Mouse (Mus musculus) intestine, embryonic 16.5 days (tissue): ENCODE measurements around the gene Ago4. TPM values are rescaled to one million over a fixed set of nuclear protein-coding genes. Genes with fewer than 3 reads are reported as not detected.
"Not testable (repeated sequence)": the region's sequence is repeated elsewhere in the genome, so short reads cannot be mapped to it uniquely, and the experiment has no call there.

Source experiments
- ATAC-seq: fragments of 200-750 bp; cut with Nextera tagmentation; 2 replicates; pipeline ENCODE4 v1.8.0; 2017; ENCODE audit warnings: moderate TSS enrichment, moderate library complexity
- H3K27ac ChIP-seq: fragments of 300-500 bp; sonication (generic); 2 replicates; pipeline ENCODE4 v1.5.1; 2014; ENCODE audit warnings: mild to moderate bottlenecking, low read length
- H3K27me3 ChIP-seq: fragments of 300-500 bp; sonication (generic); replicated peaks from 2 replicates; pipeline ENCODE4 v1.6.1; 2014; ENCODE audit warnings: low read length, control low read depth, mixed read lengths; ENCODE audit not compliant: control insufficient read depth, insufficient read depth
- H3K36me3 ChIP-seq: fragments of 300-500 bp; sonication (generic); 2 replicates; pipeline ENCODE4 v1.6.1; 2014; ENCODE audit warnings: low read length, control low read depth; ENCODE audit not compliant: control insufficient read depth, insufficient read depth
- H3K4me1 ChIP-seq: fragments of 300-500 bp; sonication (generic); 2 replicates; pipeline ENCODE4 v1.6.1; 2014; ENCODE audit warnings: low read length, control low read depth, mixed read lengths; ENCODE audit not compliant: control insufficient read depth, insufficient read depth
- H3K4me2 ChIP-seq: fragments of 300-500 bp; sonication (generic); 2 replicates; pipeline ENCODE4 v1.6.1; 2014; ENCODE audit warnings: low read depth, low read length, control low read depth
- H3K4me3 ChIP-seq: fragments of 300-500 bp; sonication (generic); 2 replicates; pipeline ENCODE4 v1.5.1; 2014; ENCODE audit warnings: mild to moderate bottlenecking, low read length
- H3K9ac ChIP-seq: fragments of 300-500 bp; sonication (generic); 2 replicates; pipeline ENCODE4 v1.6.1; 2014; ENCODE audit warnings: low read depth, low read length
- H3K9me3 ChIP-seq: fragments of 300-500 bp; sonication (generic); 2 replicates; pipeline ENCODE4 v1.6.1; 2016; ENCODE audit warnings: low read length, control low read depth; ENCODE audit not compliant: control insufficient read depth
- WGBS: fragments of 180-500 bp; shearing (Covaris S2); extraction: QIAGEN DNeasy Blood & Tissue Kit; methylation state at CpG from one replicate; pipeline ENCODE4 v1.1.7; 2014; 5-methylcytosine and 5-hydroxymethylcytosine counted together
- polyA plus RNA-seq: library from polyadenylated mRNA; unstranded; fragments of >200 nt; fragmentation: Nextera tagmentation; extraction: Ambion mirVana; gene quantifications from 2 replicates; pipeline ENCODE4 v1.2.1, GENCODE M21; 2015

Gene Ago4
- polyA plus RNA-seq, 1 experiment from 2014 or later: 0.65 TPM

GRCm38 (mm10) chr4:126553685-126554084, 20.4 kb upstream of the Ago4 start:
- Histone ChIP-seq H3K4me3 (no peak overlapping the region), H3K27me3 (no peaks in the 10 kb centered on the region), H3K36me3 (no peaks in the 10 kb centered on the region), H3K9me3 (no peaks in the 10 kb centered on the region), H3K27ac (no peak overlapping the region), H3K4me1 (peaks cover 7% of the 10 kb centered on the region), H3K9ac (no peak overlapping the region), H3K4me2 (no peak overlapping the region)
- WGBS: 79% methylated on average over 1 of the region's 1 CpGs
- ATAC-seq: no peak

GRCm38 (mm10) chr4:126553105-126553504, 19.8 kb upstream of the Ago4 start:
- 58% methylated on average over 8 of the region's 8 CpGs for WGBS
- H3K4me2 ChIP-seq: no peak overlapping the region
- H3K9ac ChIP-seq: no peak overlapping the region
- no peak for ATAC-seq
- no peaks in the 10 kb centered on the region for H3K36me3 ChIP-seq
- peaks cover 7% of the 10 kb centered on the region for H3K4me1 ChIP-seq
- H3K9me3 ChIP-seq: no peaks in the 10 kb centered on the region
- H3K27me3 ChIP-seq: no peaks in the 10 kb centered on the region
- no peak overlapping the region for H3K4me3 ChIP-seq
- H3K27ac ChIP-seq: no peak overlapping the region

GRCm38 (mm10) chr4:126552136-126552535, 18.9 kb upstream of the Ago4 start:
- 80% methylated on average over 7 of the region's 7 CpGs for WGBS
- no peak overlapping the region for H3K4me3 ChIP-seq
- ATAC-seq: no peak

GRCm38 (mm10) chr4:126546183-126546582, 12.9 kb upstream of the Ago4 start:
- H3K27ac ChIP-seq: no peak overlapping the region
- H3K9ac ChIP-seq: no peak overlapping the region
- no peak for ATAC-seq
- H3K27me3 ChIP-seq: no peaks in the 10 kb centered on the region
- no peaks in the 10 kb centered on the region for H3K4me1 ChIP-seq
- 78% methylated on average over 2 of the region's 2 CpGs for WGBS
- H3K9me3 ChIP-seq: no peaks in the 10 kb centered on the region
- H3K4me2 ChIP-seq: no peak overlapping the region
- H3K4me3 ChIP-seq: no peak overlapping the region
- H3K36me3 ChIP-seq: no peaks in the 10 kb centered on the region

More at GRCm38 (mm10) chr4:126552136-126552535, 18.9 kb upstream of the Ago4 start:
- Histone ChIP-seq H3K9ac (no peak overlapping the region), H3K9me3 (no peaks in the 10 kb centered on the region), H3K36me3 (no peaks in the 10 kb centered on the region), H3K27ac (no peak overlapping the region), H3K27me3 (no peaks in the 10 kb centered on the region), H3K4me1 (peaks cover 5% of the 10 kb centered on the region; the same call in 1 of the 2 replicates), H3K4me2 (no peak overlapping the region)

GRCm38 (mm10) chr4:126545703-126546102, 12.4 kb upstream of the Ago4 start:
- Histone ChIP-seq H3K4me2 (no peak overlapping the region), H3K9me3 (no peaks in the 10 kb centered on the region), H3K27me3 (no peaks in the 10 kb centered on the region), H3K9ac (no peak overlapping the region), H3K4me3 (no peak overlapping the region), H3K4me1 (no peaks in the 10 kb centered on the region), H3K36me3 (no peaks in the 10 kb centered on the region), H3K27ac (no peak overlapping the region)
- no peak for ATAC-seq
- WGBS: 69% methylated on average over 7 of the region's 7 CpGs

- Histone ChIP-seq H3K9me3 (no peaks in the 10 kb centered on the region), H3K36me3 (no peaks in the 10 kb centered on the region), H3K4me2 (no peak overlapping the region), H3K4me1 (no peaks in the 10 kb centered on the region), H3K27me3 (no peaks in the 10 kb centered on the region), H3K9ac (no peak overlapping the region), H3K27ac (no peak overlapping the region), H3K4me3 (no peak overlapping the region)
- 73% methylated on average over 1 of the region's 1 CpGs for WGBS
- no peak for ATAC-seq
Measured at GRCm38 (mm10) chr4:126545016-126545415, 11.7 kb upstream of the Ago4 start.

GRCm38 (mm10) chr4:126542838-126543237, 9.6 kb upstream of the Ago4 start:
- H3K27me3 ChIP-seq: no peaks in the 10 kb centered on the region
- no peak for ATAC-seq
- 68% methylated on average over 7 of the region's 7 CpGs for WGBS
- no peaks in the 10 kb centered on the region for H3K9me3 ChIP-seq
- H3K4me3 ChIP-seq: no peak overlapping the region
- no peak overlapping the region for H3K9ac ChIP-seq
- no peak overlapping the region for H3K27ac ChIP-seq
- no peaks in the 10 kb centered on the region for H3K36me3 ChIP-seq
- no peaks in the 10 kb centered on the region for H3K4me1 ChIP-seq
- no peak overlapping the region for H3K4me2 ChIP-seq

- no peak overlapping the region for H3K4me2 ChIP-seq
- 74% methylated on average over 3 of the region's 3 CpGs for WGBS
- no peak overlapping the region for H3K27ac ChIP-seq
- no peaks in the 10 kb centered on the region for H3K36me3 ChIP-seq
- no peak overlapping the region for H3K9ac ChIP-seq
- H3K4me1 ChIP-seq: no peaks in the 10 kb centered on the region
- H3K9me3 ChIP-seq: no peaks in the 10 kb centered on the region
- no peak for ATAC-seq
- no peak overlapping the region for H3K4me3 ChIP-seq
- no peaks in the 10 kb centered on the region for H3K27me3 ChIP-seq
Measured at GRCm38 (mm10) chr4:126540487-126541071, 7.3 kb upstream of the Ago4 start.

GRCm38 (mm10) chr4:126536865-126537264, 3.6 kb upstream of the Ago4 start:
- Histone ChIP-seq H3K4me1 (no peaks in the 10 kb centered on the region), H3K4me2 (no peak overlapping the region), H3K9me3 (no peaks in the 10 kb centered on the region), H3K27ac (no peak overlapping the region), H3K27me3 (no peaks in the 10 kb centered on the region), H3K36me3 (no peaks in the 10 kb centered on the region), H3K4me3 (no peak overlapping the region), H3K9ac (no peak overlapping the region)
- 74% methylated on average over 5 of the region's 5 CpGs for whole genome bisulfite sequencing
- no peak for ATAC-seq

- H3K27me3 ChIP-seq, ATAC-seq, H3K4me3 ChIP-seq, H3K9ac ChIP-seq, H3K4me1 ChIP-seq, H3K36me3 ChIP-seq, H3K9me3 ChIP-seq, H3K4me2 ChIP-seq, H3K27ac ChIP-seq: not testable (repeated sequence)
- 89% methylated on average over 7 of the region's 7 CpGs for WGBS
Measured at GRCm38 (mm10) chr4:126535631-126536030, 2.4 kb upstream of the Ago4 start.
